Mouse (Mus musculus) forebrain, embryonic 12.5 days (tissue): ENCODE measurements around the gene Ptprj. TPM values are rescaled to one million over a fixed set of nuclear protein-coding genes. Genes with fewer than 3 reads are reported as not detected.
"Not testable (repeated sequence)": the region's sequence is repeated elsewhere in the genome, so short reads cannot be mapped to it uniquely, and the experiment has no call there.

ENCODE experiments used
- ATAC-seq: fragments of 200-750 bp; cut with Nextera tagmentation; 2 replicates; pipeline ENCODE4 v1.8.0; 2017; ENCODE audit warnings: moderate TSS enrichment; ENCODE audit not compliant: low FRiP score
- H3K27ac ChIP-seq: fragments of 300-500 bp; sonication (generic); 2 replicates; pipeline ENCODE4 v1.5.1; 2016; ENCODE audit warnings: mild to moderate bottlenecking
- H3K27me3 ChIP-seq: fragments of 300-500 bp; sonication (generic); 2 replicates; pipeline ENCODE4 v1.6.1; 2016; ENCODE audit warnings: mild to moderate bottlenecking
- H3K36me3 ChIP-seq: fragments of 300-500 bp; sonication (generic); replicated peaks from 2 replicates; pipeline ENCODE4 v1.6.1; 2016; ENCODE audit warnings: mild to moderate bottlenecking
- H3K4me1 ChIP-seq: fragments of 300-500 bp; sonication (generic); 2 replicates; pipeline ENCODE4 v1.6.1; 2016
- H3K4me2 ChIP-seq: fragments of 300-500 bp; sonication (generic); 2 replicates; pipeline ENCODE4 v1.6.1; 2016; ENCODE audit warnings: mild to moderate bottlenecking, moderate library complexity
- H3K4me3 ChIP-seq: fragments of 300-500 bp; sonication (generic); replicated peaks from 2 replicates; pipeline ENCODE4 v1.5.1; 2016; ENCODE audit warnings: mild to moderate bottlenecking
- H3K9ac ChIP-seq: fragments of 300-500 bp; sonication (generic); 2 replicates; pipeline ENCODE4 v1.6.1; 2016; ENCODE audit warnings: mild to moderate bottlenecking
- H3K9me3 ChIP-seq: fragments of 300-500 bp; sonication (generic); 2 replicates; pipeline ENCODE4 v1.6.1; 2016
- WGBS: fragments of 180-500 bp; shearing (Covaris S2); methylation state at CpG from one replicate; pipeline ENCODE4 v1.1.7; 2016; 5-methylcytosine and 5-hydroxymethylcytosine counted together
- polyA plus RNA-seq: library from polyadenylated mRNA; unstranded; fragments of >200 nt; fragmentation: Nextera tagmentation; extraction: Ambion mirVana; gene quantifications from 2 replicates; pipeline ENCODE4 v1.2.1, GENCODE M21; 2016

Gene Ptprj
- polyA plus RNA-seq, 1 experiment from 2014 or later, result 2.1 TPM

- not testable (repeated sequence) for H3K4me1 ChIP-seq, H3K4me3 ChIP-seq, H3K27ac ChIP-seq, ATAC-seq, H3K36me3 ChIP-seq, H3K9me3 ChIP-seq, H3K27me3 ChIP-seq, H3K4me2 ChIP-seq, H3K9ac ChIP-seq
- WGBS, result 90% methylated on average over 6 of the region's 7 CpGs
Measured at GRCm38 (mm10) chr2:90398633-90399107, 181.8 kb downstream of the Ptprj start, which contains the start of gene Olfr1274-ps. Gene Olfr1274-ps, plus strand, starts transcription at chr2:90398683.

Other genes with a start within 250 kb of the Ptprj start
- not detected in 2 replicates for gene Olfr1274-ps, start 182.0 kb downstream of the Ptprj start, polyA plus RNA-seq
- gene Nup160, start 96.6 kb upstream of the Ptprj start, polyA plus RNA-seq, result 52.3 and 62.4 TPM in 2 replicates
- gene Fnbp4, start 164.7 kb upstream of the Ptprj start, polyA plus RNA-seq, result 142 and 153 TPM in 2 replicates
- 0.69 and 0.82 TPM in 2 replicates for gene Agbl2, start 202.1 kb upstream of the Ptprj start, polyA plus RNA-seq